Mouse (Mus musculus) liver, embryonic 13.5 days (tissue): ENCODE measurements at regions not wholly inside any gene's neighbourhood (a gene's known extent, or its start where the extent isn't known, plus 50 kb on each side); places are given as distances from the start of the nearest gene placed in this dataset.

Source experiments
- ATAC-seq: fragments of 200-750 bp; cut with Nextera tagmentation; 2 replicates; pipeline ENCODE4 v1.8.0; 2017; ENCODE audit warnings: low read depth, mild to moderate bottlenecking, moderate number of reproducible peaks, moderate library complexity
- DNase-seq: peaks from one replicate; pipeline ENCODE4 v3.0.0; 2022
- H3K27ac ChIP-seq: fragments of 300-500 bp; sonication (generic); 2 replicates; pipeline ENCODE4 v1.5.1; 2015; ENCODE audit warnings: moderate library complexity, mild to moderate bottlenecking, inconsistent platforms
- H3K27me3 ChIP-seq: fragments of 300-500 bp; sonication (generic); 2 replicates; pipeline ENCODE4 v1.6.1; 2015; ENCODE audit warnings: mild to moderate bottlenecking, inconsistent platforms
- H3K36me3 ChIP-seq: fragments of 300-500 bp; sonication (generic); 2 replicates; pipeline ENCODE4 v1.6.1; 2015; ENCODE audit warnings: mild to moderate bottlenecking, inconsistent platforms
- H3K4me1 ChIP-seq: fragments of 300-500 bp; sonication (generic); replicated peaks from 2 replicates; pipeline ENCODE4 v1.6.1; 2015; ENCODE audit warnings: inconsistent platforms
- H3K4me2 ChIP-seq: fragments of 300-500 bp; sonication (generic); 2 replicates; pipeline ENCODE4 v1.6.1; 2015; ENCODE audit warnings: inconsistent platforms, mild to moderate bottlenecking, moderate library complexity
- H3K4me3 ChIP-seq: fragments of 300-500 bp; sonication (generic); replicated peaks from 2 replicates; pipeline ENCODE4 v1.5.1; 2015; ENCODE audit warnings: mild to moderate bottlenecking, inconsistent platforms
- H3K9ac ChIP-seq: fragments of 300-500 bp; sonication (generic); 2 replicates; pipeline ENCODE4 v1.6.1; 2015; ENCODE audit warnings: mild to moderate bottlenecking, inconsistent platforms
- H3K9me3 ChIP-seq: fragments of 300-500 bp; sonication (generic); replicated peaks from 2 replicates; pipeline ENCODE4 v1.6.1; 2016; ENCODE audit warnings: inconsistent platforms
- WGBS: fragments of 180-500 bp; shearing (Covaris S2); methylation state at CpG from one replicate; pipeline ENCODE4 v1.1.7; 2015; ENCODE audit not compliant: insufficient replicate concordance; 5-methylcytosine and 5-hydroxymethylcytosine counted together

DNA sequence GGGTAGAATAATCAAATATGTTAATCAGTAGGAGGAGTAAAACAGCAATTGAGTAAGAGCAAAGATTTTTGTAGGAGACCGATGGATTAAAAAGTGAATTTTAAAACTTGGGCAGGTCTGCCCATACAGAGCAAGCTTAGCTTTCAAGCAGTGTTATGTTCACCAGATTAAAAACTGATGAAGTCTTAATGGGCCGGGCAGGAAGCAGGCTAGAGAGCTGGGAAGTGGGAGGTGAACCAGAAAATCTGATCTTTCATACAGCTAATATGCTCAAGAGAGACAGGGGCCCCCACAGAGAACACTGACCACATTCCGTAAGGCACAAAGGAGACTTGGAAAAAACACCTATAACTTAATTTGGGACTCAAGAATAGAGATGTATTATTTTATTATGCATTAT is 316.4 kb upstream of the Adgrl2 start:
- 70% methylated on average over 3 of the region's 3 CpGs for WGBS
- ATAC-seq, result no peak
- no peak overlapping the region for H3K9ac ChIP-seq

DNA sequence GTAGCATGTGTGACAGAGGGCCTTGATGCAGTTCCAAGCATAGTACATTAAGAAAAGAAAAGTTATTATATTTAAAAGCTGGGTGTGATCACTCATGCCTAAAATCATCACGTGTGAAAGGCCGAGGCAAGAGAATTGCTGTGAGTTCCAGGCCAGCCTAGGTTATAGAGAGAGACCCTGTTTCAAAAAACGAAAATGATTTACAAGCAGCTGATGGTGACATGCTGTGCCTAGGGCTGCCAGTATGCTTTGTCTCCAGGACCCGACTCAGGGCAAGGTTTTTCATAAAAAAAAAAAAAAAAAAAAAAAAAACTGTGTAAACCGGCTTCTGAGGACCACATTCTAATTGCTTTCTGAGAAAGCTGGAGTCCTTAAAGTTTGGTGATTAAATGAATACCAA is 315.9 kb upstream of the Adgrl2 start:
- no peaks in the 10 kb centered on the region for H3K9me3 ChIP-seq
- H3K27me3 ChIP-seq, result no peaks in the 10 kb centered on the region
- no peaks in the 10 kb centered on the region for H3K36me3 ChIP-seq
- no peak overlapping the region for H3K9ac ChIP-seq
- H3K4me2 ChIP-seq, result no peak overlapping the region
- no peak overlapping the region for H3K4me3 ChIP-seq
- no peak overlapping the region for H3K27ac ChIP-seq
- 61% methylated on average over 5 of the region's 5 CpGs for WGBS
- no peaks in the 10 kb centered on the region for H3K4me1 ChIP-seq
- no peak for DNase-seq
- no peak for ATAC-seq

More for the DNA sequence above, 316.4 kb upstream of the Adgrl2 start:
- Histone ChIP-seq H3K27me3 (no peaks in the 10 kb centered on the region), H3K4me1 (no peaks in the 10 kb centered on the region), H3K27ac (no peak overlapping the region), H3K36me3 (no peaks in the 10 kb centered on the region), H3K4me2 (no peak overlapping the region), H3K9me3 (no peaks in the 10 kb centered on the region), H3K4me3 (no peak overlapping the region)
- no peak for DNase-seq

DNA sequence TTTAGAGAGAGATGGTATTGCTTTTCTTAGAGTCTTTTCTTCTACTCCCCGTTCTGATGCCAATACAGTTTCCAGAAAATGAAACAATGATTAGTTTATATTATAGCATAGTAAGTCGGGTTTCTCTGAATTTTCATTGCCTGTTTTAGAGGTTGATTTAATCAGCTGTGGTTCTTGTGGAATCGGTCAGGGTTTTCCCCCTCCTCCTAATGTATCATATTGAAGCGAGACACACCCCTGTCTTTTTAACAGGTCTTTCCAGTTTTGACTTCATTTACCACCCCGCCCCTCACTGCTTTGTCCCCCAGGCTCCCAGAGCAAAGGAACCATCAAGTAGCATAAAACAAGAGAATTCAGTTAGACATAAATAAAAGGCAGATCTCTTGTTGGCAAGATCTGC is 315.1 kb upstream of the Adgrl2 start:
- DNase-seq (no peak), ATAC-seq (no peak)
- Histone ChIP-seq H3K4me3 (no peak overlapping the region), H3K27me3 (no peaks in the 10 kb centered on the region), H3K27ac (no peak overlapping the region), H3K4me2 (no peak overlapping the region), H3K9me3 (no peaks in the 10 kb centered on the region), H3K9ac (no peak overlapping the region), H3K36me3 (no peaks in the 10 kb centered on the region), H3K4me1 (no peaks in the 10 kb centered on the region)
- WGBS, result 47% methylated on average over 5 of the region's 5 CpGs

DNA sequence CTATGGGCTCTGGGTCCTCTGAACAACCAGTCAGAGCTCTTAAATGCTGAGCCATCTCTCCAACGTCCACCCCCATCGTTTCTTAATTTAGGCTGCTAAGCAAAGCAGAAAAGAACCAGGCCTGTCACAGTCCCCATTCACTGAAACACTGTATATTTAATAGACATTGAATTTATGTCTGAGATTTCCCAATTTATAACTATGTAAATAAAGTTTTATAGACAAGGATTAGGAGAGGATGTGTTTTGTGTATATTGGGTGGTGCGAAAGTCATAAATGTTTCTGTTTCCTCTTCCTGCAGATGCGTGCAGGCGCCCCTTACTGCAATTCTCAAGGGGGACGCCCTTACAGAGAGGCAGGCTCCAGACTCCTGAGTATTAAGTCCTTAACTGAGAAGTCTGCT is 314.7 kb upstream of the Adgrl2 start:
- WGBS, result 69% methylated on average over 6 of the region's 6 CpGs
- no peak overlapping the region for H3K4me2 ChIP-seq
- DNase-seq, result no peak

DNA sequence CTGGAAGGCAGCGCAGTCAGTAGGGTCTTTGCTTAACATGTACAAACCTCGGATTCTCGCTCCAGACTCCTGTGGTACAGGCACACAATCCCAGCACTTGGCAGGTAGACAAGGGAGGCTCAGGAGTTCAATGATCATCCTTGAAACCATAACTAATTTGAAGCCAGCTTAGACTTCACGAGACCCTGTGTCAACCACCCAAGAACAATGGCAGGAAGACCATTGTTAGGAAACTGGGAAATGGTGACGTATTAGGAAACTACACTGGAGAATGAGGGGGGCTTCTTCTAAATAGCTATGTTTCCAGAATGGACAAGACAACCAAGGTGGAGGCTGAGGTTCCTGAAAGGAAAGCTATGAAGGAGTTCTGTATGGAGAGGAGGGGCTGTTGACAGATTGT is 313.1 kb upstream of the Adgrl2 start:
- no peak overlapping the region for H3K4me3 ChIP-seq
- no peaks in the 10 kb centered on the region for H3K36me3 ChIP-seq
- 73% methylated on average over 5 of the region's 5 CpGs for WGBS
- no peaks in the 10 kb centered on the region for H3K27me3 ChIP-seq
- H3K27ac ChIP-seq, result no peak overlapping the region
- no peak overlapping the region for H3K4me2 ChIP-seq
- no peaks in the 10 kb centered on the region for H3K4me1 ChIP-seq
- no peak for DNase-seq
- H3K9me3 ChIP-seq, result no peaks in the 10 kb centered on the region
- ATAC-seq, result no peak
- H3K9ac ChIP-seq, result no peak overlapping the region

More for the DNA sequence above, 314.7 kb upstream of the Adgrl2 start:
- no peaks in the 10 kb centered on the region for H3K27me3 ChIP-seq
- no peak overlapping the region for H3K9ac ChIP-seq
- no peak overlapping the region for H3K27ac ChIP-seq
- no peaks in the 10 kb centered on the region for H3K9me3 ChIP-seq
- H3K36me3 ChIP-seq, result no peaks in the 10 kb centered on the region
- no peaks in the 10 kb centered on the region for H3K4me1 ChIP-seq
- ATAC-seq, result no peak
- H3K4me3 ChIP-seq, result no peak overlapping the region

DNA sequence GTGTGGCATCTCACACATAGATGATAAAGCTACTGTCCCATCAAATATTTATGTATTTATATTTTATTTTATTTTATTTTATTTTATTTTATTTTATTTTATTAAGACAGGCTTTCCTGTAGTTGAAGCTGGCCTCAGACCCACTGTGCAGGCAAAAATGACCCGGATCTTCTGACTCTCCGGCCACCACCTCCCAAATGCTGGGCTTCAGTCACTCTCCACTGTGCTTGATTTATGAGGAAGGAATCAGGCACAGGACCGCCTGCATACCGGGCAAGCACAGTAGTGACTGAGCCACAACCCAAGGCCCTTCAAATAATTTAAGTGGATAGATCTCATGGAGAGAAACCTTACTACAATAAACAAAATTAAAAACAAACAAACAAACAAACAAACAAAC is 309.6 kb upstream of the Adgrl2 start:
- 73% methylated on average over 4 of the region's 4 CpGs for WGBS
- DNase-seq (no peak), ATAC-seq (no peak)
- no peaks in the 10 kb centered on the region for H3K4me1 ChIP-seq
- H3K36me3 ChIP-seq, result no peaks in the 10 kb centered on the region
- H3K9me3 ChIP-seq, result no peaks in the 10 kb centered on the region
- H3K9ac ChIP-seq, result no peak overlapping the region
- no peak overlapping the region for H3K27ac ChIP-seq
- no peaks in the 10 kb centered on the region for H3K27me3 ChIP-seq
- no peak overlapping the region for H3K4me3 ChIP-seq
- no peak overlapping the region for H3K4me2 ChIP-seq

DNA sequence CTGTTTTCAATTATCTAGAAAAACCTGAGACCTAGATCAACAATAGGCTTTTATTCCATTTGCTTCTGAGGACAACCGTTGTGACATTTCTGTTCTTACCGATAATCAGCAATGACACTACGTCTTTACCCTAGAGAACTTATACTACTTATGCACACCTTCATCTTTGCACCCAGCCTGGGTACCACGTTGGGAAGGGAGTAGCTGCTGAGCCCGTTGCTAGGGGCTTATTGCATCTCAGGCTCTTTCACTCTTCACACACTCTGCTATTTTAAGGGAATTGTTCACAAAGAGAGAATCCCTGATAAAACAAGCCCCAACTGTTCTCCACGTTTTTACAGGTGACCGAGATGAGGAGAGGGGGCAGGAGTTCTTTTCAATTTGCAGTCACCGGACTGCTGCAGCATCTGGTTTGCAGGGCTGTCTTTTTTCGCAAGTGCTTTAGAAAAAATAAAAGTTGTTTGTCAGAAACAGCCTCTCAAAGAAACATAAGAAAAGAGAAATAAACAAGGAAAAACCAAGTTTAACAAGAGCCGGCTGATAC is 306.1 kb upstream of the Adgrl2 start:
- no peak overlapping the region for H3K4me2 ChIP-seq
- no peak for DNase-seq
- H3K4me3 ChIP-seq, result no peak overlapping the region
- no peaks in the 10 kb centered on the region for H3K36me3 ChIP-seq
- 75% methylated on average over 10 of the region's 10 CpGs for WGBS
- no peaks in the 10 kb centered on the region for H3K27me3 ChIP-seq
- H3K27ac ChIP-seq, result no peak overlapping the region
- H3K4me1 ChIP-seq, result no peaks in the 10 kb centered on the region
- H3K9ac ChIP-seq, result no peak overlapping the region
- ATAC-seq, result no peak
- H3K9me3 ChIP-seq, result no peaks in the 10 kb centered on the region

DNA sequence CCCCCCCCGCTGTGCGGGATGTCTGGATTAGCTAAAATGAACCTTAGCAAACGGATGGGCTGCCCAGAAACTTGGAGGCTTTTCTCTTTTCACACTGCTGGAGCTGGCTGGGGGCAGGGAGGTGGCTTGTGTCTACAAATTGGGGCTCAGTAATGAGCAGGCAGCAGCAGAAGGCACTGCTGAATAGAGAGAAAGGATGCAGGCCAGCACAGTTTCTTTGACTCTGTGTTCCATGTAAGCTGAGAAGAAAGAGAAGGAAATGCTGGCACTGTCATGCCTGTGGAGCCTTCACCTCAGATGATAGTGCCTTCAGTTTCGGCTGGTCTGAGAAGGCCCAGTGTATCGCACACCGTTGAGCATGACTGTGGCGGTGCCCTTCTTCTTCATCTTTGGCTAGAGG is 305.6 kb upstream of the Adgrl2 start:
- no peak for ATAC-seq
- no peaks in the 10 kb centered on the region for H3K9me3 ChIP-seq
- H3K4me2 ChIP-seq, result no peak overlapping the region
- H3K9ac ChIP-seq, result no peak overlapping the region
- 70% methylated on average over 6 of the region's 7 CpGs for WGBS
- no peak overlapping the region for H3K4me3 ChIP-seq
- no peaks in the 10 kb centered on the region for H3K27me3 ChIP-seq
- H3K4me1 ChIP-seq, result no peaks in the 10 kb centered on the region
- DNase-seq, result no peak
- H3K27ac ChIP-seq, result no peak overlapping the region
- no peaks in the 10 kb centered on the region for H3K36me3 ChIP-seq

DNA sequence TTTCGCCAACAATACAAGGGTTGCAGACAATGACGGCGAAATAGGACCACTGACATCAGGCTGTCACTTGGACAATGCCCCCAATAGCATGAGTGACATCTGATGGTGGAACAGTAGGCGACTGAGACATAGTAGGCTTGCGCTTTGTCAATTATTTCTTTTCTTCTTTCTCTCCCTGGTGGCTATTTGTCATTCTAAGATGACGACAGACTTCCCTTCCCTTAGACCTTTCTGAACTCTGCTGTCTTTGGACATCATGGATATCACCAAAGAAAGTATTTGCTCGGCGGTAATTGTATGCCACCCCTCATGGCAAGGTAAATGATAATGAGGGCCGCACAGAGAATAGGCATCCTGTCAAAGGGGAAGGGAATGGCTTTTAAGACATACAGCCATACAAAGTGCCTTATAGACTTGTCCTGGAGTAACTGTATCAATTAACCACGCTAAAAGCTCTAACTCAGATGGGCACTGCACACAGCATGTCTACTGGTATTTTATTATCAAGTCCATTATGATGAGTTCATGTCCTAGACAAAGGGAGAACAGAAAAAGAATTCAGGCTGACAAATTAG is 305.0 kb upstream of the Adgrl2 start:
- Histone ChIP-seq H3K27me3 (no peaks in the 10 kb centered on the region), H3K9me3 (no peaks in the 10 kb centered on the region), H3K27ac (no peak overlapping the region), H3K4me3 (no peak overlapping the region), H3K4me1 (no peaks in the 10 kb centered on the region), H3K36me3 (no peaks in the 10 kb centered on the region), H3K4me2 (no peak overlapping the region), H3K9ac (no peak overlapping the region)
- no peak for DNase-seq
- ATAC-seq, result no peak
- 78% methylated on average over 10 of the region's 10 CpGs for WGBS

DNA sequence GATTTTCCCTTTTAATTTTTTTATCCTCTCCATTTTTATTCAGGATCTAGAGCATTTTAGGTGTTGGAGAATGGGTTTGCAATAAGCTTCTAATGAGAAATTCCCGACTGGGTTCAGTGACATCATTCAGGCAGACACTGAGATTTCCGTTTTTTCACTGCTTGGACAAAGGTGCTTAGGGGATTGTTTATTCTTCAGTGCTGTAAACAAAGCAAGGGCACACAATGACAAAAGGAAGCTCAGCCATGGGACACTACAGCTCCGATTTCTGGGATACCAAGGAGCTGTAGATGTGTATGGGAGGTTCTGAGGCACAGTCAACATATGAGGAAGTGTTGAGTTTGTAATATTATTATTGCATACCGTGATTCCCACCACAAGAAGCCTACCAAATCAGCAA is 304.1 kb upstream of the Adgrl2 start:
- no peak overlapping the region for H3K9ac ChIP-seq
- no peaks in the 10 kb centered on the region for H3K36me3 ChIP-seq
- no peak overlapping the region for H3K4me3 ChIP-seq
- 44% methylated on average over 4 of the region's 4 CpGs for WGBS
- no peaks in the 10 kb centered on the region for H3K9me3 ChIP-seq
- H3K27me3 ChIP-seq, result no peaks in the 10 kb centered on the region
- H3K4me1 ChIP-seq, result no peaks in the 10 kb centered on the region
- no peak overlapping the region for H3K4me2 ChIP-seq
- DNase-seq (no peak), ATAC-seq (no peak)
- no peak overlapping the region for H3K27ac ChIP-seq

DNA sequence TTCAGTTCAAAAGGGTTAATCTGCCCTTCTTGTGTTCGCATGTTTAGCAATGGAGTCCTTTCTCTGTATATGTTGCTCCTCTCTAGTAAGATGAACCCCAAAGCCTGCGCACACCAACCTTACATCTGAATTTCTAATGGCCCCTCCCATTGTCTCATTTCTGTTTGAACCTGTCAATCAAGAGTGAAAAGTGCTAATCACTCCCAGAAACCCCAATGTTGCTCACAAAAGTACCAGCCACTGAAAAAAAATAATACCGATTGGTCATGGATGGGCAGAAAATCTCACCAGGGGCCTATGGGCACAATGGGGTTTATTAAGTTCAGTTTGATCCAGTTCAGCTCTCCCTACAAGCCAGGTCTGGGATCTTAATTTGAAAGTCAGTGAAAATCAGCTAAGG is 302.1 kb upstream of the Adgrl2 start:
- H3K27me3 ChIP-seq, result no peaks in the 10 kb centered on the region
- no peak overlapping the region for H3K4me2 ChIP-seq
- H3K9ac ChIP-seq, result no peak overlapping the region
- no peak for ATAC-seq
- H3K9me3 ChIP-seq, result no peaks in the 10 kb centered on the region
- H3K4me1 ChIP-seq, result no peaks in the 10 kb centered on the region
- WGBS, result 77% methylated on average over 3 of the region's 3 CpGs
- H3K4me3 ChIP-seq, result no peak overlapping the region
- H3K27ac ChIP-seq, result no peak overlapping the region
- no peak for DNase-seq
- H3K36me3 ChIP-seq, result no peaks in the 10 kb centered on the region

DNA sequence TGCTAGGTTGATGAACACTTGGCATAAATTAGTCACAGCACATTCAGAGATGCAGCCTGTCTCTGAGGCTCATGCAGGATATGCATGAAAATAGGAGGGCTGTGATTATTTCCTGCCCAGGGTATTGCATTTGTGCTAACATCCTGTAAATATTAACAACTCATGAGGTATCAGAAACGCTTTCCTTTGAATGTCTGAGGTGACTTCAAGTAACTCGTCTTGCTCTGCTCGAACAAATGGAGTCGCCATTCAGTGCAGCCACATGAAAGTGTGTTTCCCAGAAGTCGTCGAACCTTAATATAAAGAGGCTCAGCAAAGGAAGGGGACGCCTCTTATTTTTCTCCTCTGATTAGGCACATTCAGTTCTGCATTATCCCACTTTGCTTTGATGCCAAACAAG is 301.1 kb upstream of the Adgrl2 start:
- Histone ChIP-seq H3K36me3 (no peaks in the 10 kb centered on the region), H3K9ac (no peak overlapping the region), H3K4me2 (no peak overlapping the region), H3K4me1 (no peaks in the 10 kb centered on the region), H3K9me3 (no peaks in the 10 kb centered on the region), H3K27ac (no peak overlapping the region), H3K4me3 (no peak overlapping the region), H3K27me3 (no peaks in the 10 kb centered on the region)
- 74% methylated on average over 7 of the region's 7 CpGs for WGBS
- no peak for ATAC-seq
- no peak for DNase-seq
